Comparison of ENCODE assay signal across 20 mouse cellular contexts in genomic region chr10:117555044-117555443, GRCm38 (mm10).
"Had no signal": no experiment of that assay in that cellular context is flagged by ENCODE, and none has a peak within 500 bp of the region (broad histone marks: within the 10 kb centered on the region; RNA-seq: fewer than 3 reads in every experiment).

No protein-coding gene starts in this region.

- H3K27me3 ChIP-seq: midbrain, embryonic 13.5 days; neural tube, embryonic 13.5 days; neural tube, embryonic 15.5 days had no signal

- H3K36me3 ChIP-seq: midbrain, embryonic 10.5 days; midbrain, embryonic 13.5 days; neural tube, embryonic 13.5 days; neural tube, embryonic 15.5 days had no signal

- H3K9me3 ChIP-seq: midbrain, embryonic 10.5 days; midbrain, embryonic 13.5 days; neural tube, embryonic 13.5 days; neural tube, embryonic 15.5 days had no signal

- H3K27ac ChIP-seq: liver, embryonic 14.5 days; midbrain, embryonic 10.5 days; midbrain, embryonic 13.5 days; neural tube, embryonic 13.5 days; neural tube, embryonic 15.5 days had no signal

- H3K4me3 ChIP-seq: midbrain, embryonic 10.5 days; midbrain, embryonic 13.5 days; myocyte; neural tube, embryonic 13.5 days; neural tube, embryonic 15.5 days had no signal

- H3K4me2 ChIP-seq: lung, embryonic 14.5 days; midbrain, embryonic 13.5 days; neural tube, embryonic 13.5 days; neural tube, embryonic 15.5 days had no signal

- DNase-seq: lung, adult 18-20 months; lung, embryonic 14.5 days; lung, postnatal 14 days; lung, postnatal 4 days; retina, postnatal 1 day; right cerebral cortex, adult 18-20 months; right cerebral cortex, postnatal 25 days; right cerebral cortex, postnatal 4 days; spleen, adult 18-20 months; thymus, adult 18-20 months; thymus, postnatal 14 days; thymus, postnatal 36 days had no signal

- ATAC-seq: lung, postnatal 0 days; midbrain, embryonic 13.5 days; midbrain, embryonic 16.5 days had no signal

- H3K9ac ChIP-seq: liver, embryonic 14.5 days; lung, embryonic 14.5 days; midbrain, embryonic 13.5 days; neural tube, embryonic 13.5 days; neural tube, embryonic 15.5 days had no signal
